Mouse (Mus musculus) activated CD4-positive, CD25-positive, alpha-beta regulatory T cell, adult 9 weeks (primary cell): ENCODE results near the gene D630003M21Rik. TPM values are rescaled to one million over a fixed set of nuclear protein-coding genes. Genes with fewer than 3 reads are reported as not detected.

ENCODE experiments used
- polyA plus RNA-seq: library from polyadenylated mRNA; unstranded; fragments of 100-300 nt; shearing (Covaris generic); gene quantifications from one replicate; pipeline ENCODE4 v1.2.1, GENCODE M21; 2017

D630003M21Rik gene
- polyA plus RNA-seq = not detected

GRCm38 (mm10) chr2:158228670-158229502 lies at the start of gene D630003M21Rik:
TSS of gene D630003M21Rik (minus strand) at chr2:158229222.

GRCm38 (mm10) chr2:158258005-158258418 lies 29.0 kb upstream of the D630003M21Rik start, which contains the start of gene Bpi:
TSS of gene Bpi (plus strand) at chr2:158258094.

GRCm38 (mm10) chr2:158146223-158146622 lies 82.8 kb downstream of the D630003M21Rik start, which contains the start of gene Tgm2:
TSS of gene Tgm2 (minus strand) at chr2:158146436.

Other genes with a start within 250 kb of the D630003M21Rik start
- 30.4 TPM for gene Tti1, start 200.8 kb downstream of the D630003M21Rik start, polyA plus RNA-seq
- 50.3 TPM for gene Rprd1b, start 200.7 kb downstream of the D630003M21Rik start, polyA plus RNA-seq
- 6.1 TPM for gene Tgm2, start 82.8 kb downstream of the D630003M21Rik start, polyA plus RNA-seq
- not detected for gene Bpi, start 28.9 kb upstream of the D630003M21Rik start, polyA plus RNA-seq
- 0.84 TPM for gene Lbp, start 77.3 kb upstream of the D630003M21Rik start, polyA plus RNA-seq
- gene Snhg11, start 146.4 kb upstream of the D630003M21Rik start, polyA plus RNA-seq = not detected
- 6.9 TPM for gene Ralgapb, start 180.6 kb upstream of the D630003M21Rik start, polyA plus RNA-seq